Mouse (Mus musculus) A20 (cell line): Measurements from ENCODE around the gene Vmn1r207-ps.
"Not testable (repeated sequence)": the region's sequence is repeated elsewhere in the genome, so short reads cannot be mapped to it uniquely, and the experiment has no call there.

Experiments
- DNase-seq: peaks from one replicate; pipeline ENCODE4 v3.0.0-alpha.2; 2011; ENCODE audit warnings: low read depth, low spot score

The Vmn1r207-ps gene

GRCm38 (mm10) chr13:22729529-22729928 is at the start of gene Vmn1r207-ps:
Vmn1r207-ps (minus strand) TSS chr13:22729629.
- not testable (repeated sequence) for DNase-seq

- DNase-seq = not testable (repeated sequence)
These were observed 47.9 kb upstream of the Vmn1r207-ps start, which contains the start of gene Vmn1r208 for GRCm38 (mm10) chr13:22777300-22777699. Vmn1r208 (minus strand) TSS chr13:22777400.

GRCm38 (mm10) chr13:22771592-22771991 is 42.2 kb upstream of the Vmn1r207-ps start:
- not testable (repeated sequence) for DNase-seq

GRCm38 (mm10) chr13:22747524-22747923 is 18.1 kb upstream of the Vmn1r207-ps start:
- DNase-seq = peak; percentile 24

GRCm38 (mm10) chr13:22706947-22707346 is 22.5 kb downstream of the Vmn1r207-ps start:
- not testable (repeated sequence) for DNase-seq

GRCm38 (mm10) chr13:22702951-22703350 is 26.5 kb downstream of the Vmn1r207-ps start:
- DNase-seq = not testable (repeated sequence)
